ENCODE assay signal across 26 mouse cellular contexts in the genomic region with DNA sequence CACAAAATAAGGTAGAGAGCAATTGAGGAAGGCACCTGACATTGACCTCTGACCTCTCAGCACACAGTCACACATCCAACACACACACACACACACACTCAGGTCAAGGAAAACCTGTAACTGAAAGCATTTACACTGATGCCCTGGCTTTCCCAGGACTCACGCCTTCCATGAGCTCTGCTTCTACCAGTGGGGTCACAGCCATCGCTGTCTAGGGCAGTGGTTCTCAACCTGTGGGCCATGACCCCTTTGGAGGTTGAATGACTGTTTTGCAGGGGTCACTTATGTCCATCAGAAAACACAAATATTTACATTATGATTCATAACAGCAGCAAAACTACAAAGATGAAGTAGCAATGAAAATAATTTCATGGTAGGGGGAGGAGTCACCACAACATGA.
DNase-seq lines count a peak whose midpoint lies in the region; ATAC-seq and TF ChIP-seq lines count a peak whose summit lies in the region.
"Had no signal": no experiment of that assay in that cellular context is flagged by ENCODE, and none has a peak within 500 bp of the region (broad histone marks: within the 10 kb centered on the region; RNA-seq: fewer than 3 reads in every experiment).

No protein-coding gene starts in this region.

- in situ Hi-C loops in ES-E14 (cut with MboI; ENCODE audit: low sequenced_read_pairs in 2 of 2, unreplicated experiment in 2 of 2), result loop anchor here in 1 of 2 experiments (25.0 kb wide), 1 partner anchor 208 kb away; no protein-coding TSS in a partner anchor

- intact Hi-C loops in heart, postnatal 25 days (cut with DNase I), result no loop called here

- H3K27ac ChIP-seq in heart, embryonic 12.5 days (ENCODE audit: poor library complexity, severe bottlenecking), result no peak overlapping the region
- peak overlapping the region; percentile 4; the same call in 1 of the 2 replicates for H3K27ac ChIP-seq in heart, postnatal 0 days (ENCODE audit: low read depth)
- no peak overlapping the region for H3K27ac ChIP-seq in ES-E14 (ENCODE audit: insufficient read depth, low read depth, low read length, poor library complexity, severe bottlenecking)
- H3K27ac ChIP-seq: embryonic facial prominence, embryonic 13.5 days; embryonic facial prominence, embryonic 15.5 days; forebrain, embryonic 10.5 days; forebrain, embryonic 12.5 days had no signal

- H3K9me3 ChIP-seq in heart, embryonic 12.5 days (replicated peaks), result no peaks in the 10 kb centered on the region
- no peaks in the 10 kb centered on the region for H3K9me3 ChIP-seq in heart, postnatal 0 days (replicated peaks; ENCODE audit: control insufficient read depth, low read length)
- H3K9me3 ChIP-seq in megakaryocyte, embryonic 14.5 days, result no peaks in the 10 kb centered on the region
- H3K9me3 ChIP-seq in ES-E14 (ENCODE audit: control insufficient read depth, insufficient read depth, low read depth, low read length), result no peaks in the 10 kb centered on the region
- H3K9me3 ChIP-seq: embryonic facial prominence, embryonic 13.5 days; embryonic facial prominence, embryonic 15.5 days; forebrain, embryonic 10.5 days; forebrain, embryonic 12.5 days had no signal

- no peak for TF ChIP-seq EP300 in heart, postnatal 0 days (IDR thresholded peaks at IDR 0.05; ENCODE audit: low read depth)

- no peak for DNase-seq in heart, postnatal 25 days (ENCODE audit: low spot score)
- no peak for DNase-seq in heart, postnatal 0 days (ENCODE audit: low spot score)
- DNase-seq in heart, adult 8-10 months (ENCODE audit: low spot score), result no peak
- no peak for DNase-seq in ES-E14 (ENCODE audit: low read depth, low spot score)
- no peak for DNase-seq in embryo, embryonic 9.5 days (ENCODE audit: extremely low spot score)
- DNase-seq: adrenal gland, adult 2 months; adrenal gland, postnatal 10 days; adrenal gland, postnatal 25 days; B cell, adult 2 months; cerebellum, adult 11 months; cerebellum, adult 18-20 months; cerebellum, adult 8-10 months; cerebellum, adult 9-11 months; cerebellum, postnatal 25 days had no signal

- H3K9ac ChIP-seq in heart, embryonic 12.5 days, result no peak overlapping the region
- no peak overlapping the region for H3K9ac ChIP-seq in heart, postnatal 0 days (replicated peaks; ENCODE audit: low read depth, low read length)
- no peak overlapping the region for H3K9ac ChIP-seq in ES-E14 (ENCODE audit: insufficient read depth, low read depth, low read length, poor library complexity, severe bottlenecking)
- H3K9ac ChIP-seq: embryonic facial prominence, embryonic 13.5 days; embryonic facial prominence, embryonic 15.5 days; forebrain, embryonic 12.5 days had no signal

- H3K4me2 ChIP-seq in heart, embryonic 12.5 days, result no peak overlapping the region
- H3K4me2 ChIP-seq in heart, postnatal 0 days (ENCODE audit: low read depth, low read length), result no peak overlapping the region
- H3K4me2 ChIP-seq: embryonic facial prominence, embryonic 13.5 days; embryonic facial prominence, embryonic 15.5 days; forebrain, embryonic 12.5 days had no signal

- H3K36me3 ChIP-seq in heart, embryonic 12.5 days, result no peaks in the 10 kb centered on the region
- no peaks in the 10 kb centered on the region for H3K36me3 ChIP-seq in heart, postnatal 0 days (replicated peaks; ENCODE audit: control insufficient read depth, insufficient read depth, low read length)
- H3K36me3 ChIP-seq in megakaryocyte, embryonic 14.5 days (replicated peaks; ENCODE audit: low read length), result peaks cover 10% of the 10 kb centered on the region
- no peaks in the 10 kb centered on the region for H3K36me3 ChIP-seq in ES-E14 (ENCODE audit: control insufficient read depth, insufficient read depth, low read length, poor library complexity, severe bottlenecking)
- H3K36me3 ChIP-seq: embryonic facial prominence, embryonic 13.5 days; embryonic facial prominence, embryonic 15.5 days; forebrain, embryonic 10.5 days; forebrain, embryonic 12.5 days had no signal

- 90% methylated on average over 2 of the region's 2 CpGs for WGBS in heart, embryonic 12.5 days
- WGBS in heart, postnatal 0 days, result 91% methylated on average over 2 of the region's 2 CpGs

- no peak for TF ChIP-seq CTCF in heart, postnatal 0 days (IDR thresholded peaks at IDR 0.05; ENCODE audit: low read depth)

- H3K4me1 ChIP-seq in heart, embryonic 12.5 days (replicated peaks), result peaks cover 21% of the 10 kb centered on the region
- 0 out of 2 replicates have a peak, but pooled peaks cover 4% of the 10 kb centered on the region for H3K4me1 ChIP-seq in heart, postnatal 0 days (ENCODE audit: control insufficient read depth, insufficient read depth)
- H3K4me1 ChIP-seq in megakaryocyte, embryonic 14.5 days, result peaks cover 73% of the 10 kb centered on the region
- no peaks in the 10 kb centered on the region for H3K4me1 ChIP-seq in ES-E14 (ENCODE audit: control insufficient read depth in 2 of 2, insufficient read depth in 2 of 2, low read length in 2 of 2, poor library complexity in 1 of 2)
- H3K4me1 ChIP-seq: embryonic facial prominence, embryonic 13.5 days; embryonic facial prominence, embryonic 15.5 days; forebrain, embryonic 10.5 days; forebrain, embryonic 12.5 days had no signal

- no peak overlapping the region for H3K4me3 ChIP-seq in heart, embryonic 12.5 days
- no peak overlapping the region for H3K4me3 ChIP-seq in heart, postnatal 0 days (ENCODE audit: low read depth, low read length)
- peak overlapping the region; percentile 3 for H3K4me3 ChIP-seq in megakaryocyte, embryonic 14.5 days (replicated peaks)
- no peak overlapping the region for H3K4me3 ChIP-seq in ES-E14 (ENCODE audit: insufficient read depth in 1 of 2, low read depth in 1 of 2, low read length in 2 of 2, poor library complexity in 1 of 2, severe bottlenecking in 1 of 2)
- H3K4me3 ChIP-seq: embryonic facial prominence, embryonic 13.5 days; embryonic facial prominence, embryonic 15.5 days; erythroblast, embryonic 14.5 days; forebrain, embryonic 10.5 days; forebrain, embryonic 12.5 days had no signal

- H3K27me3 ChIP-seq in heart, embryonic 12.5 days (replicated peaks), result no peaks in the 10 kb centered on the region
- no peaks in the 10 kb centered on the region for H3K27me3 ChIP-seq in heart, postnatal 0 days (ENCODE audit: control insufficient read depth, insufficient read depth, low read length)
- no peaks in the 10 kb centered on the region for H3K27me3 ChIP-seq in megakaryocyte, embryonic 14.5 days (replicated peaks)
- H3K27me3 ChIP-seq: CH12.LX; embryonic facial prominence, embryonic 13.5 days; embryonic facial prominence, embryonic 15.5 days; forebrain, embryonic 12.5 days had no signal

- ATAC-seq in heart, embryonic 12.5 days (ENCODE audit: insufficient number of reproducible peaks, low FRiP score), result peak; percentile 44; the same call in 1 of the 2 replicates
- no peak for ATAC-seq in heart, postnatal 0 days (ENCODE audit: insufficient read depth, low read depth)
- no peak for ATAC-seq in megakaryocyte, adult 5-6 weeks (ENCODE audit: poor library complexity, severe bottlenecking)
- ATAC-seq: CD4-positive, CD25-positive, alpha-beta regulatory T cell, adult 4 months; forebrain, embryonic 14.5 days; forebrain, embryonic 16.5 days had no signal

TF ChIP-seq in ES-E14, 5 proteins besides CTCF, POLR2A, EP300 and RAD21:
- TF ChIP-seq CHD2 (IDR thresholded peaks at IDR 0.05; ENCODE audit: low read depth, low read length) (peak; percentile 55; the same call in 1 of the 2 replicates), MAFK (IDR thresholded peaks at IDR 0.05; ENCODE audit: insufficient read depth, low read depth, low read length) (no peak)
TF ChIP-seq in ES-E14: peak in this region for 1.
